Mouse (Mus musculus) G1E (cell line): ENCODE data around the gene Cactin. TPM values are rescaled to one million over a fixed set of nuclear protein-coding genes. Genes with fewer than 3 reads are reported as not detected.

Experiments
- ATAC-seq: 2 replicates; pipeline ENCODE4 v1.8.0; 2016; ENCODE audit warnings: mild to moderate bottlenecking; ENCODE audit not compliant: insufficient number of reproducible peaks, poor library complexity, low FRiP score, severe bottlenecking; ENCODE audit errors: extremely low read depth
- DNase-seq: peaks from one replicate; pipeline ENCODE4 v3.0.0; 2012; ENCODE audit warnings: low spot score
- H3K27me3 ChIP-seq: 2 replicates; pipeline ENCODE4 v1.6.1; 2012; ENCODE audit warnings: mild to moderate bottlenecking, low read length, inconsistent platforms; ENCODE audit not compliant: insufficient read depth
- H3K36me3 ChIP-seq: replicated peaks from 2 replicates; pipeline ENCODE3; 2012; ENCODE audit warnings: mild to moderate bottlenecking, inconsistent platforms
- H3K4me1 ChIP-seq: 2 replicates; pipeline ENCODE4 v1.6.1; 2012; ENCODE audit warnings: low read depth, low read length, inconsistent platforms, mixed read lengths; ENCODE audit not compliant: insufficient read depth
- H3K4me3 ChIP-seq: 2 replicates; pipeline ENCODE4 v1.5.1; 2012; ENCODE audit warnings: low read depth, mild to moderate bottlenecking, inconsistent platforms, low read length, moderate library complexity, mixed read lengths
- H3K9me3 ChIP-seq: replicated peaks from 2 replicates; pipeline ENCODE4 v1.6.1; 2012; ENCODE audit warnings: inconsistent platforms
- CTCF ChIP-seq: IDR thresholded peaks from 2 replicates; pipeline ENCODE4 v1.5.1; 2012; ENCODE audit warnings: low read depth, low read length, inconsistent platforms, mixed read lengths
- GATA1 ChIP-seq: IDR thresholded peaks from 2 replicates; pipeline ENCODE4 v1.6.1; 2012; ENCODE audit warnings: borderline replicate concordance, low read length, inconsistent platforms, mixed read lengths
- GATA2 ChIP-seq: IDR thresholded peaks from 2 replicates; pipeline ENCODE4 v1.6.1; 2012; ENCODE audit warnings: low read depth, low read length, inconsistent platforms, borderline replicate concordance
- POLR2AphosphoS5 ChIP-seq: IDR thresholded peaks from 2 replicates; pipeline ENCODE4 v1.6.1; 2012; ENCODE audit warnings: low read depth, low read length, inconsistent platforms; ENCODE audit not compliant: insufficient replicate concordance
- TAL1 ChIP-seq: conservative IDR thresholded peaks from 2 replicates; pipeline ENCODE4 v1.6.1; 2012; ENCODE audit warnings: low read depth, low read length, inconsistent platforms, mixed read lengths
- polyA plus RNA-seq: library from polyadenylated mRNA; stranded (reverse); fragments of >175 nt; gene quantifications from 2 replicates; pipeline ENCODE4 v1.2.3, GENCODE M21; 2012
- total RNA-seq, 2 experiments: library from RNA; stranded (forward) in 1 of 2; stranded (reverse) in 1 of 2; fragments of 200-1000 nt in 1 of 2; fragments of >200 nt in 1 of 2; fragmentation: Nextera tagmentation in 1 of 2; gene quantifications; 2 replicates each; pipeline ENCODE4 v1.2.3; 2014 to 2017

The Cactin gene
- total and polyA plus RNA-seq, 3 experiments: 11.4 to 77.9 (median 23.9) TPM

DNA sequence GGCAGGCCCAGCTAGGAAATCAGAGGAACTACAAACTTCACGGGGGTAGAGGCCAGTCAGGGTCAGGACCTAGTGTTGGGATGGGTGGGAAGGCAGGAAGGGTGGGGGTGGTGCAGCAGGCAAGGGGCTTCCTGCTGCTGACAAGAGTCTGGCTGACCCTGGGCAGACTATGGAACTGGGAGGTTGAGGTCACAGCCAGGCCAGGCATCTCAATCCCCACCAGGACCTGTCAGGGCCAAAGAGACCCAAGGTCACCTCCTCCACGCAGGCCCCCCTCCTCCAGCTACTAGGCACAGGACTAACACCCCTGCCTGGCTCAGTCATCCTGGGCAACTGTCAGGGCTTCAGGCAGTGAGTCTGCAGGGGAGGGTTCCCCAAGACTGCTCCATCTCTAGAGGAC, 7.1 kb downstream of the Cactin start:
- ATAC-seq: no peak
- Histone ChIP-seq H3K27me3 (peaks cover 15% of the 10 kb centered on the region; the same call in 1 of the 2 replicates), H3K4me3 (no peak overlapping the region), H3K9me3 (no peaks in the 10 kb centered on the region), H3K4me1 (peaks cover 58% of the 10 kb centered on the region), H3K36me3 (peaks cover 71% of the 10 kb centered on the region)
- DNase-seq: no peak
- TF ChIP-seq TAL1: no peak
- no peak for TF ChIP-seq POLR2AphosphoS5
- no peak for TF ChIP-seq GATA2
- TF ChIP-seq CTCF: no peak
- no peak for TF ChIP-seq GATA1

- no peak for DNase-seq
- peaks cover 67% of the 10 kb centered on the region for H3K36me3 ChIP-seq
- TF ChIP-seq TAL1 (no peak), CTCF (no peak), GATA1 (no peak), POLR2AphosphoS5 (no peak), GATA2 (no peak)
- H3K4me1 ChIP-seq: peaks cover 54% of the 10 kb centered on the region
- H3K9me3 ChIP-seq: no peaks in the 10 kb centered on the region
- no peak for ATAC-seq
- H3K27me3 ChIP-seq: peaks cover 17% of the 10 kb centered on the region; the same call in 1 of the 2 replicates
- H3K4me3 ChIP-seq: no peak within 1 kb of the TSS; the same call in 1 of the 2 replicates
These were observed 7.5 kb downstream of the Cactin start, which contains the start of gene Tbxa2r for GRCm38 (mm10) chr10:81328386-81328785. TSS of gene Tbxa2r (plus strand) at chr10:81328731.

- Histone ChIP-seq H3K36me3 (peaks cover 57% of the 10 kb centered on the region), H3K4me1 (peaks cover 44% of the 10 kb centered on the region), H3K4me3 (no peak overlapping the region; the same call in 1 of the 2 replicates), H3K27me3 (peaks cover 19% of the 10 kb centered on the region), H3K9me3 (no peaks in the 10 kb centered on the region)
- no peak for TF ChIP-seq GATA1
- TF ChIP-seq GATA2: no peak
- TF ChIP-seq CTCF: no peak
- TF ChIP-seq TAL1: no peak
- no peak for TF ChIP-seq POLR2AphosphoS5
- ATAC-seq (no peak), DNase-seq (no peak)
These were observed 8.5 kb downstream of the Cactin start for GRCm38 (mm10) chr10:81329194-81329975.

GRCm38 (mm10) chr10:81330007-81330406, 9.1 kb downstream of the Cactin start:
- peaks cover 25% of the 10 kb centered on the region for H3K27me3 ChIP-seq
- TF ChIP-seq GATA2 (no peak), CTCF (no peak), TAL1 (no peak), POLR2AphosphoS5 (no peak), GATA1 (no peak)
- ATAC-seq (no peak), DNase-seq (no peak)
- H3K36me3 ChIP-seq: peaks cover 51% of the 10 kb centered on the region
- no peak overlapping the region for H3K4me3 ChIP-seq
- H3K4me1 ChIP-seq: peaks cover 39% of the 10 kb centered on the region
- H3K9me3 ChIP-seq: no peaks in the 10 kb centered on the region

DNA sequence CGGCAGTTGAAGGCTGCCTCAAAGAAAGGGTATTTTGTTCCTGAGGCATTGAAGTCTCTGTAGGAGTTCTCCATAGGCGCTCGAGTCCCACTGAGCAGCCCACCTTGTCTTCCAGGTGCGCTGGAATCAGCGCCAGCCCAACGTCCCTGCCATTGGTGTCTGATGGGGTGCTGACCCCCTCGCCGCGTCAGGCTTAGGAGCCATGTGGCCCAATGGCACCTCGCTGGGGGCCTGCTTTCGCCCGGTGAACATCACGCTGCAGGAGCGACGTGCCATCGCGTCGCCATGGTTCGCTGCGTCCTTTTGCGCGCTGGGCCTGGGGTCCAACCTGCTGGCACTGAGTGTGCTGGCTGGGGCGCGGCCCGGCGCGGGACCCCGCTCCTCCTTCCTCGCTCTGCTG, 11.4 kb downstream of the Cactin start:
- Histone ChIP-seq H3K9me3 (no peaks in the 10 kb centered on the region), H3K4me3 (no peak overlapping the region), H3K36me3 (peaks cover 28% of the 10 kb centered on the region), H3K27me3 (peaks cover 44% of the 10 kb centered on the region), H3K4me1 (peaks cover 30% of the 10 kb centered on the region)
- DNase-seq: no peak
- TF ChIP-seq POLR2AphosphoS5 (no peak), CTCF (no peak), TAL1 (no peak), GATA1 (no peak), GATA2 (no peak)
- no peak for ATAC-seq

- Histone ChIP-seq H3K4me3 (no peak overlapping the region), H3K27me3 (peaks cover 52% of the 10 kb centered on the region), H3K36me3 (peaks cover 9% of the 10 kb centered on the region), H3K9me3 (0 out of 2 replicates have a peak, but pooled peaks cover 3% of the 10 kb centered on the region), H3K4me1 (peaks cover 18% of the 10 kb centered on the region)
- DNase-seq (no peak), ATAC-seq (no peak)
- TF ChIP-seq TAL1 (no peak), CTCF (no peak), GATA1 (no peak), POLR2AphosphoS5 (no peak), GATA2 (no peak)
These were observed 13.4 kb downstream of the Cactin start for GRCm38 (mm10) chr10:81334324-81334723.
